Mouse (Mus musculus) spleen, adult 12 weeks (tissue): Measurements from ENCODE around the gene Chchd10.

Experiments
- DNase-seq: peaks from one replicate; pipeline ENCODE4 v3.0.0; 2022; ENCODE audit warnings: low spot score

The Chchd10 gene

DNA sequence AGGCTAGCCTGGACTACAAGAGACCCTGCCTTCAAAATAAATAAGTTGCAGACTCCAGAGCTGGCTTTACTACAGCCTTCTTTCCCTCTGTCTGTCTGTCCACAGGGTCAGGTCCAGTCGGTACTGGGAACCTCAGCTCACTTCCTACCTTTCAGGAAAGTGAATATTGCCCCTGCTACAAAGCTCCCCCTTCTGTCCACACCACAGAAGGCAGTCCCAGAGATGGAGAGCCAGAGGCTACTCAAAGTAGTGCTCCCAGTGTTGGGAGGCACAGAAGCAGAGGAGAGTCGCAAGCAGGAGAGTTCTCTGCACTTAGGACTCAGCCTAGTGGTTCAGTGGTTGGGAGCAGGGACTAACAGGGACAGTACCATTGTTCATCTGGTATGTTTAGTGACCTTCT lies 8.6 kb upstream of the Chchd10 start:
- no peak for DNase-seq

DNA sequence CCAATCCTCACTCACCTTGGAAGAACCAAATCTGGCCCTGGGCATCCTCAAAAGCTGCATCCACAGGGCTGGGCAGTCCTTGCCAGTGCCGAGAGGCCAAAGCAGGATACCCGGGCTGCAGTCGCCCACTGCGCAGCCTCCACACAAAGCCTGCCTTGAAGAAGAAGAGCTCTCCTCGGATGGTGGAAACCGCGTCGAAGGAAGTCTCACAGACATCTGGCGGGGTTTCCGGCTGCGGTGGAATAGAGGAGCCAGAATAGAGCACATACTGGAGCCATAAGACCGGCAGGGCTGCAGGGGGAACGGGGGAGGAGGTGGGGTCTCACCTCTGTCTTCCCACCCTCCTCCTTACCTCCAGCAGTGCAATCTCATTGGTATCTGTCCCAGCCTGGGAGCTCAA lies 6.5 kb upstream of the Chchd10 start:
- DNase-seq: no peak

DNA sequence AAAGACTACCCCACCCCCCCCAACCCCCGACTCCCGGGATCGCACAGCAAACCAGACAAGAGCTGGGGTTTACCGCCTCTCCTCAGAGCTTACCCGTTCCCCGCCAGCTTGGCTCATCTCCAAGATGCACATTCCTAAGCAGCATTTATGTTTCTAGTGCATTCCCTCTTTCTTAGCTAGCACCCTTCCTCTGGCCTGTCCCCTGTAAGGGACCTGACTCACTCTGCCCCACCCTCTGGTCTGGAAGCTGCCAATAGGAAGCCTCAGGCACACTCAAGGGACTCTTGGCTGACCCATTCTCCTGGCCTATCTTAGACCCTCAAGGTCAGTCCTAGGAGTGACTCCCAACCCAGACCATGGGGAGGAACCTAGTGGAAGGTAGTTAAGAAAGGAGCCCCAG lies 2.6 kb upstream of the Chchd10 start:
- no peak for DNase-seq

DNA sequence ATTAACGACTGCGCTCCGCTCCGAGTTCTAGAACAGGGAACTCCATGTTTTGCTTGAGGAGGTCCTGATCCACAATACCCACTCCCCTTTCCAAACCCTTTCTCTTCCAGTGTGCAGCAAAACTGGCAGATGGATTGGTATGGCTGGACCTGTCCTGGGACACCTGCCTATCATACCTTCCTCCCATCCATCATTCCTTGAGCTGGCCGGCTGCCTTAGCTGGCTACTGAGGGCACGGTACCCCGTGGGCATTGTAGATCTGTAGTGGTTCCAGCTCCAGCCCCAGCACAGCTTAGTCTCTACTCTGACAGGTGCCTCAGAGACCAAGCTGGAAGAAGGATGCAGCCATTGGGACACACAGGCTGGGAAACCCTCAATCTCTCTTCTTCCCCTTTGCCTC lies 1.6 kb upstream of the Chchd10 start:
- DNase-seq: no peak

DNA sequence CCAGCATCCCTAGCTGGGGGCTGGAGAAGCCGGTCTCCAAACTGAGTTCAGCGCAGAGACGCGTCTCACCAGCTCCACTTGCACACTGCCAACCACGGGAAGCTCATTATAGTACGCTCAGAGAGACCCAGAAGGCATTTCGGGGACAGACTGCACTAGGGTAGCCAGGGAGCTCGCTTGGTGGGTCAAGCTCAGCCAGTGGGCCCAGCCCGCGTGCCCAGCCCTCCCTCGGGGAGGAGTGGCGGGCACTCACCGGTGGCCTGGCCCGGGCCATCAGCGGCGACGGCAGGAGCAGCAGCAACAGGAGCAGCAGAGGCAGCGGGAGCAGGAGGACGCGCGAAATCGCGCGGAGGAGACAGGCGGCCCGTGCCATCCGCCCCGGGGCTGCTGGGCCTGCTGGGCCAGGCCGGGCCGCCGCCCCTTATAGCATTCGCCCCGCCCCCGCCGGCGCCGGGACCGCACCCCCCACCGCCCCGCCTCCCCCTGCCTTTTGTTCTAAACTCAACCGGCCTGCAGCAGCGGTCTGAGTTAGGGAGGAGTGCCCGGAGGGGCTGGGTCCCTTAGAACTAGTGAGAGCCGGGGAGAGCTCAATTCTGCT lies 750 bp upstream of the Chchd10 start:
- no peak for DNase-seq

DNA sequence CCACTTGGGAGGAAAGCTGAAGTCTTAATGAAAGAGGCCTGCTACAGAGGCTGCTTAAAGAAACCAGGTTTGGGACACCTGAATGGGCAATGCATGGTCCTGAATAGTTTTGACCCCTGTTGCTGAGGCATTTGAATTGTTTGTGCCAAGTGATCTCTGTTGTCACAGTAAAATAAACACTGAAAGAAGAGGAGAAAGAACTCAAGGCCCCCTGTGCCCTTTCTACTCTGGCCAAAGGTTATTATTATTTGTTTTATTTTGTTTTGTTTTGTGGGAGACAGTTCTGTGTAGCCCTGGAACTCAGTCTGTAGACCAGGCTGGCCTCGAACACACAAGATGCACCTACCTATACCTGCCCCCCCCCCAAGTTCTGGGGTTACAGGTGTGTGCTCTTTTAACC lies 2.1 kb downstream of the Chchd10 start:
- no peak for DNase-seq

DNA sequence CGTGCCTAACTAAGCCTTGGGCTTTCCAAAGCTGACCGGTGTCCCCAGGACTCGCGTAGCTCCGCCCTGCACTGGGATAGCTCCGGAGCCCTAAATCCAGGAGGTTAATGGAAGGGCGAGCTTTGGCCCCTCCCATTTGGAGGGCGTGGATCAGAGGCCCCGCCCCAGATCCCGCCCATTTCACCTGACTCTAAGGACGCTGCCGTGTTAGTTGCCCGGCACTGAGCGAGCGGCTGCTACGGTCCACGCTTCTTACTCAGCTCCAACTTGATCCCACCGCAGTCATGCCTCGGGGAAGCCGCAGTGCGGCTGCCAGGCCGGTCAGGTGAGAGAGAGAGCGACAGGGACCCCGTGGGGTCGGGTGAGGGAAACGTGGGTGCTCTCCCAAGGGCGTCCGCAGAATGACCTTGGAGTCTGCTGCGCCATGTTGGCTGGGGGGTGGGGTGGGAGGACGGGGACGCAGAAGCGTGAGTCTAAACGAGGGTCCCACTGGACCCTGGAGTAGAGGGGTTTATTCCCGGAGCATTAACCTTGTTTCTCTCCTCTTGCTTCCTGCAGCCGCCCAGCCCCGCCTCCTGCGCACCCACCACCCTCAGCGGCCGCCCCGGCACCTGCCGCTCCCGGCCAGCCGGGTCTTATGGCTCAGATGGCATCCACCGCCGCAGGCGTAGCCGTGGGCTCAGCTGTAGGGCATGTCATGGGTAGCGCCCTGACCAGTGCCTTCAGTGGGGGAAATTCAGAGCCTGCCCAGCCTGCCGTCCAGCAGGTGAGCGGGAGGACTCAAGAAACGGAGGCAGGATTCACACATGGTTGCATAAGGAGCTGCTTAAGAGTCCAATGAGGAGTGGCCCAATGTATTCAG lies 3.0 kb downstream of the Chchd10 start, which contains the start of gene Mmp11:
TSS of gene Mmp11 (minus strand) at position 817 of the 862 bp plus-strand sequence.
- DNase-seq: peak; percentile 74

DNA sequence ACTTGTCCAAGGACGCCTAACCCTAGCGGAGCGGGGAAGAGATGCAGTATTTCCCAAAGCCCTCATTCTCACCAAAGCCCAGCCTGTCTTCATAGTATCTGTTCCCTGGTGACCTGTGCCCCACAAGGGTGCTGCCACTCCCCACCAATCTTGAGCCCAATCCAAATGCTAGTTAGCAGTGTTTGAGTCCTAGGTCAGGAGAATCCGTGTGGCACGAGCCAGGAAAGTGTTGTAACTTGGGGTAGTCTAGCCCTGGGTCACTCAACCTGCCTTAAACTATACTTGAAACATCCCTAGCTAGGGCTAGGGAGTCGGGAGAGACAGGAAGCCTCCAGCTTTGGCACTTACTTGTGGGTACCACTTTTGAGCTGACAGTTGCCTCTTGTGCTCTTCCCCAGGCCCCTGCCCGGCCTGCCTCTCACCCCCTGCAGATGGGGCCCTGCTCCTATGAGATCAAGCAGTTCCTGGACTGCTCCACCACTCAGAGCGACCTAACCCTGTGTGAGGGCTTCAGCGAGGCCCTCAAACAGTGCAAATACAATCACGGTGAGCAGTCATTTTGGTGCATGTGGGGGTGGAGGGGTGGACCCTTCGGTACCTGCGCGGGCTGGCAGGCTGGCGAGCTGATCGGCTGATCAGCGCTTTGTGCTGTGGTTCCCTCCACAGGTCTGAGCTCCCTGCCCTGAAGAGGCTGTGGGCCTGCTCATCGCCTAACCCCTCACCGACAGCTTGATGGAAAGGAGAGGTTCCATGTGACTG lies 4.2 kb downstream of the Chchd10 start:
- no peak for DNase-seq

DNA sequence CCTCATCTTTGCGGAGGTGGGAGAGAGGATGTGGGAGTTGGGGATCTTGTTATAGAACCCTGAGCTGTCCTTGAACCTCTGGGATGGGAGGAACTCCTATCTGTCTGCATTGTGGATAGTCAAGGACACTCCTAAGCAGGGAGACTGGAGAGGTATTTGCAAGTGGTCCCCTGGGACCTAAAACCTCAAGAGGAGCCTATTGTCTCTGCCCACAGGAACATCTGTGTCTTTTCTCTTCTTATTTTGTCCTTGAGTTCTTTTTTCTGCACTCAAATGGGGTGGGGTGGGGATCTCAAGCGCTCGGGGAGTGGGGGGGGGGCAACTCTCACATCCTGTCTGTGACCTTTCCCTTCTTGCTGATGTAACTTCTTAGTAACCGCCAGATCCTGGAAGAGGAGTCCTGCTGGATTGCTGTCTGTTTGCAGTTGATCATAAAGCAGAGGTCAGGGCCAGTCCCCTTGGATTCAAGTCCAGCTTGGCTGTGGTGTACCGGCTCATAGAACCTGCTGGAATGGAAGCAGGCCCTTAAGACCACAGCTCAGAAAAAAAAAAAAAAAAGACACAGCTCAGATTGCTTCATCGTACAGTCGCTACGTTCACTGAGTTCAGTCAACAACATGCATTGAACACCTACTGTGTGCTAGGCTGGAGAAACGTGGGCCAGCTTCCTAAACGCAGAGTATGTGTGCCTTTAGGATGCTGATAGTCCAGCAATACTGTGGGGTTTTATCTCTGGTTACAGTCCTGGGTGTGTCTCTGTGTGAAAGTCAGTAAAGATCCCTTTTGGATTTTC lies 5.1 kb downstream of the Chchd10 start:
- DNase-seq: no peak

DNA sequence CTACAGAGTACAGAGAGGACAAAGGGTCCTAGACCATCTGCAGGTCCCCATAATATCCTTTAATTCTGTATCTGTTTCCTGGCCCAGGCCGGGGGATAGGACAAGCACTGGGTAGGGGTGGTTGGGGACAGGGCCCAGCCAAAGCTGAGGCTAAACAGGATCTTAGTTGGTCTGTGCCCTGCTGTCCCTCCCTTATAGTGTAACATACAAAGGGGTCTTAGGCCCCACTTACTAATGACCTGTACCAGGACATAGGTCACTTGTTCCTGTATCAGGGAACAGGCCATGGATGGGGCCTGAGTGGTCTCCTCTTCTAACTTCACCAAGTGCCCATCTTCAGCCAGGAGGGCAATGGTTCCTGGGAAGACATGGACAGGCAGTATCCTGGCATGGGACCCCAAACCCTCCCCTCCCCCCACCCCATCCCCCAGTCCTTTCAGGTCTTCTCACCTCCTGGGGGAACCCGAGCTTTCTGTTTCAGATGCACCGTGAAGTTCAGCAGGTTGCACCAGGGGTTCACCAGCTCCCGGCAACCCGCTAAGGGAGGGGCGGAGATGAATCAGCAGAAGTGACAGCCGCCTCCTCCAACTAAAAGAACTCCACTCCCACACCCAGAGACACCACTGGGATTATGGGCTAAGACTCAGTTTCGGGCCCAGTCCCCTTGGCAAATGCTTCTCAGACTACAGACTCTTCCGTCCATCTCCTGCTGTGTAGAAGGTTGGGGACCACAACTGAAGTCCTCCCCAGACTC lies 6.7 kb downstream of the Chchd10 start:
- DNase-seq: peak; percentile 70

DNA sequence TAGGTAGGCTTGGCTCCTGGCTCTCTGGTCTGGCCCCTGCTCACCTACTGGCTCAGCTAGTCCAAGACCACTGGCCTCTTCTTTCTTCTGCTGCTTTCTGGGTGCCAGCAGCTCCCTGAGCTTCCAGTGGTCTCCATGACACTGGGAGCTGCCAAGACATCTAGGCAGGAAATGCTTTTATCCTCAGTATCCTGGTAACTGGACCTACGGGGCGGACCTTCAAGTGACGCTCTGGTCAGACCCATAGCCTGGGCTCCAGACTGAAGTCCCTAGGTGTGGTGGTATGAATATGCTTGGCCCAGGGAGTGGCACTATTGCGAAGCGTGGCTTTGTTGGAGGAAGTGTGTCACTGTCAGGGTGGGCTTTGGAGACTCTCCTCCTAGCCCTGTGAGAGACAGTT lies 7.6 kb downstream of the Chchd10 start, which contains the start of gene Gm867:
TSS of gene Gm867 (minus strand) at position 153 of the 400 bp plus-strand sequence.
- no peak for DNase-seq

DNA sequence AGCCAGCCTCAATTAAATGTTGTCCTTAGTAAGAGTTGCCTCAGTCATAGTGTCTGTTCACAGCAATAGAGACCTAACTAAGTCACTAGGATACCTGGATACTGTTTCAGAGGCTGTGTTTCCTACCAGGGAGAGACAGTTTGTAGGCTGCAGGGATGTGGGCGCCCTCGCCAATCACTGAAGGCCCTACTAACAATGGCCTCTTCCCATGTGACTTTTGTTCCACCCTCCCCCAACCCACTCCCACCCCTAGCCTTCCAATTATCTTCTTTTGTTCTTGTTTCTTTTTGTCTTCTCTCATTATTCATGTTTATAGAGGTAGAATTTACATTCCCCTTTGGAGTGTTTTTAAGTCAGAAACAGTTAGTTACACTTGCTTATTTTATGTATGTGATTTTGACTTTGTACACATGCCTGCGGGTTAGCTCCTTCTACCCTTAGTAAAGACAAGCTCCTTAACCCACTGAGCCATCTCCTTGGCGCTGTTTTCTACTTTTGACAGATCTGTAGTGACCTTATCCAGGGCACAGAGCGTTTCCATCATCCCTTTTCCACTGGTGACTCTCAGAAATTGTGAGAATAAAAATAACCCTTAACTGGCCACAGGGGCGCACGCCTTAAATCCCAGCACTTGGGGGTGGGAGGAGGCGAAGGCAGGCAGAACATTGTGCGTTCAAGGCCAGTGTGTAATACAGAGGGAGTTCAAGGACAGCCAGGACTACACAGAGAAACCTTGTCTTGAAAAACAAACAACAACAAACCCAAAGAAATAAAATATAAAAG lies 8.3 kb downstream of the Chchd10 start:
- no peak for DNase-seq

DNA sequence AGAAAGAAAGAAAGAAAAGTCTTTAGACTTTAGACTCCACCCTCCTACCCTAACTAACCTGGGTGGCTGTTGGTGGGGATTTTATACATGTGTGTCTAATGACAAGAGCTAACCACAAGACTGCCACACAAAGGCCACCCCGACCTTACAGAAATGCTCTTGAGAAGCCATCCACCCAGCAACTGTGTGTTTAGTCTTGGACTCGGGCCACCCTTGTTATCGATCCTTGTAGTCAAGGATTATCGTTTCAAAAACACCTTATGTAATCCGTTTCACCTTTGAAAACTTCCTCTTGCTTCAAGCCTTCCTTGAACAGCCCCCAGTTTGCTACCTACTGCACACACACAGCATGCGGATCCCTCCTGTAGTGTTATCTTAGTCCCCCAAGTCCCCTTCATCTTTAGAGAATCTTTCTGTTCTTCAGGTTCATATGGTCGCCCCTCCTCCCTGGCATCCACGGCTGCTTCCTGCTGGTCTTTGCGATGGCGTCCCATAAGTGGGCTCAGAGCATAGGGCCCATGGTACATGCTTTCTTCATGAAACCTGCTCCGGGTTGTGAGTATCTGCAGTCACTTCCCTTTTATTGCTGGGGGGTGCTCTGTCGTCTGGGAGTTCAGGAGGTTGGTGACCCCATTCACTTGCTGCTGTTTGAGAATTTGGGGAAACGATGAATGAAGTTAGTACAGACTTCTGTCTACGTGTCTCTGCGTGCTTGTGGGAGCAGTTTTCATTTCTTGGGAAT lies 10.0 kb downstream of the Chchd10 start, which contains the start of gene Vpreb3:
TSS of gene Vpreb3 (plus strand) at position 322 of the 742 bp plus-strand sequence.
- no peak for DNase-seq

DNA sequence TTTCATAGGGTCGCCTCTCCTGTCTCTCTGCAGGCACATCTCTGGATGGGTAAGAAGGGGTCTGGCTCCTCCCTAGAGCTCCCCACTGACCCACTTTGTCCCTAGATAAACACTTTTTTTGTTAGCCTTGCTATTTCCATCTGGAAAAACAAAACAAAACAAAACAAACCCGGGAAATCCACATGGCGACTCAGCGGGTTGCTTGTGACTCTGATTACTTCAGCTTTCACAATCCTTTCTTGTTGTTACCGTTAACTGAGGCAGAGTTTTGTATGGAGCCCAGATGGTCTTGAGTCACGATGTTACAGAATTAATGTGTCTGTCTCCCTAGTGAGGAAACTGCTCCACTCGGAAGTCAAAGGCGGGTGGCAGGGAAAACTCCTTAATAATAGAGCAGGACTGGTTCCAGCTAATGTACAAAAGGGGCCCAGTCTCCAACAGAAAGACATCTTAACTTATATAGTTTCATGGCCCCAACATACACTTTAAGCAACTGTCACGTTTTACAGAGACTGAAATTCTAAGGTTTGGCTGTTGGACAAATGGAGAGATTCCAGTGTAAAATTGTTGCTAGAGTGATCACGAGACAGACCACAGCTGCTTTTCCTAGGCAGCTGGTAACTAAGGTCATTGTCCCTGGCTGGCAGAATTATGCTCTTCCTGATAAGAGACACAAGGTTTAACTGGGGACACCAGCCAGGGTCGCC lies 11.3 kb downstream of the Chchd10 start:
- DNase-seq: no peak

DNA sequence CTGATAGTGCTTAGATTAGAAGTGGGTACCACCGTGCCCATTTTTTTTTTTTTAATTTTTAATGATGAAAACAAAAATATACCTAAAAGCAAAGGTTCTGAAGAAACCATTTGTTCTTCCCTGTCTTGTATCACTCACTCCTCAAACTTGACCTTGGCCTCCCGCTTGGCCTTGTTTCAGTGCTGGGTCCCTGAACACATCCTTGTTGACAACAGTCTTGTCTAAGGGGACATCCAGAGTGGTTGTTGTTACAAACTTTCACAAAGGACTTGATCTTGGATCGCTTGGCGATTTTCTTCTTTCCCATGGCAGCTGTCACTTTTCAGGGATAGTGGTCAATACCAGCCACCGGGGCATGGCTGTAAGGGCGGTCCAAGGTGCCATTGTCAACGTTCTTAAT lies 12.3 kb downstream of the Chchd10 start:
- no peak for DNase-seq

DNA sequence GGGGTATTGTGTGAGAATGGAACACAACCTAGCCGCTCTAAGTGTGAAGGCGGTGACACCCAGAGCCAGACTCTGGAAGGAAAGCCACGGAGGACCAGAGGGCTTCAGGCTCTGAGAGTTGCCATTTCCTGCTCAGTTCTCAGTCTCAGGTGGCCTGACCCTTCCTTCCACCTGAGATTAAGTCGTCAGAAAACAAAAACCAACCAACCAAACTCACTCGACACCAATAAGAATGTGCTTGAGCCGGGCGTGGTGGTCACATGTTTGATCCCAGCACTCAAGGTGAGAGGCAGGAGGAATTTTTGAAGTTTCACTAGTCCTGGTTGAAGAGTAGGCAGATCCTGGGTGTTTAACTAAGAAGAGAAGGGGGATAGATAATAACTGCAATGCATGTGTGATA lies 13.0 kb downstream of the Chchd10 start:
- DNase-seq: no peak

DNA sequence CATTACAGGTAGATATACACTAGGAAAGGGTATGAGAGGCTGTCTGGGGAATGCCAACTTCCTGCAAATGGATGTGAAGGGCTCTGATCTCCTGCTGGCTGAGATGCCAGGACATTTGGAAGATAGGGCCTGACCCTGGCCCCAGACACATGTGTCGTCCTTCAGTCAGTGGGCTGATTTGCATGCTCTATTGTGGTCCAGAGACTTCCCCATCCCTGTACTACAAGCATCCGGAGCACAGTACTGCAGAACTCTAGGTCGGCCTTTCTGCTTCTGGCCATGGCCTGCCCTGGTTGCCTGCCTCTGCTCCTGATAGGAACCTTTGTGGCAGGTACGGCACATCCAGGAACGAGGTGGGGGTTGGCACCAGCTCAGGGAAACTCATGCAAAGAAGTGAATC lies 15.1 kb downstream of the Chchd10 start:
- DNase-seq: no peak

DNA sequence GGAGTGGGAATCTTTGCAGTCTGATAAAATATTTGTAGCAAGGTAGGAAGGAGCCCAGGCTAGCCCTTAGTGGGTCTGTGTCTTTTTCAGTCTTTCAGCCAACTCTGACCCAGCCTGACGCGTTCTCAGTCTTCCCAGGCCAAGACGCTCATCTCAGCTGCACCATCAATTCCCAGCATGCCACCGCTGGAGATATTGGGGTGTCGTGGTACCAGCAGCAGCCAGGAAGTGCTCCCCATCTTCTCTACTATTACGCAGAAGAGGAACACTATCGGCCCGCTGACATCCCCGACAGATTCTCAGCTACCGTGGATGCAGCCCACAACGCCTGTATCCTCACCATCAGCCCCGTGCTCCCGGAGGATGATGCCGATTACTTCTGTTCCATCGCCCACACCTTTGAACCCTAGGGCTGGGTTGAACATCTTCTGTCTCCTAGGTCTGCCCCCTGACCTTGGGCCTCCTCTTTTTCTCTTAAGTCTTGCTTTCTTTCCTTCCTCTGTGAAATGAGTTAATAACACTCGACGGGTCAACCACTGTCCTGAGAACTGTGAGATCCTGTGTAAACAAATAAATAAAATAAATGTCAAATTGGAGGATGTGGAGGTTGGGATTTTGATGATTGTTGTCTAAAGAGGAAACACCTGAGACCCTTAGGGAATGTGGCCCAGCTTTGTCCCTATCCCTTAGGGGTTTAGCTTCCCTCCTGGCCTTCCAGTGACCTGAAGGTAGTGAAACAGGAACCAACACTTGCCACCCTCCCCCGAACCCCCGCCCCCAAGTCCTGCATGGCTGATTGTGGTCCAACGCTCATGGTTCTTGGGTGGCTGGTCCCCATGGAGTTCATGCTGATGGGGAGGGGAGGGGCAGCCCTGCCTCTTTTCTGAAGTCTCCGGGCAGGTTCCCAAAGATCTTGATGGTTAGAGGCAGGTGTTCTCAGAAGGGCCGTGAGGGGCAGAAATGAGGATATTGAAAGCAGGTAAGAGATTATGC lies 16.4 kb downstream of the Chchd10 start:
- DNase-seq: no peak
